Mouse (Mus musculus) ES-E14 (cell line): ENCODE measurements around the gene Snapin.

Experiments
- HCFC1 ChIP-seq: IDR thresholded peaks from 2 replicates; pipeline ENCODE4 v1.6.1; 2012; ENCODE audit warnings: low read length, inconsistent platforms, borderline replicate concordance; ENCODE audit not compliant: insufficient read depth
- MAFK ChIP-seq: IDR thresholded peaks from 2 replicates; pipeline ENCODE4 v1.6.1; 2014; ENCODE audit warnings: mild to moderate bottlenecking, low read depth, low read length, inconsistent platforms; ENCODE audit not compliant: insufficient read depth

- TF ChIP-seq HCFC1 (no peak), MAFK (no peak)
Observed at GRCm38 (mm10) chr3:90495850-90496525, 5.2 kb upstream of the Snapin start.
